8 mouse cellular contexts compared by ENCODE assay signal in the genomic region with DNA sequence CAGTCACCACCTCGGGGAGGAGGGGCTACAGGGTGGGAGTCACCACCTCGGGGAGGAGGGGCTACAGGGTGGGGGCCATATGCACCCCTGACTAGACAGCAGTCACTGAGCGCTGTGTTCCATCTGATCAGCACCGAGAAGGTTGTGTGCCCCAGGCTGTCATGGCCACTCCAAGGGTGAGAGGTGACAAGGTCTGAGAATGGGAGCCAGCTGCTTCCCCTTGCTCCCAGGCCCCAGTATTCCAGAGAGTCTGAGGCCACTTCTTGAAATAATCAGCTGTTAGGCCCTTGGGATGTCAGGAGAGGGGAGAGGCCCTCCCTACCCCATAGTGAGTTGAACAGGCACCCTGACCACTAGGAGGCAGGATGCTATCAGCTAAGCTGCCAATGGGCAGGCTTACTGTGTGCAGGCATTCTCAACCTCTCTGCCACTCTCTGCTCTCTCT. TPM values are rescaled to one million over a fixed set of nuclear protein-coding genes. Genes with fewer than 3 reads are reported as not detected.
DNase-seq lines count a peak whose midpoint lies in the region; ATAC-seq and TF ChIP-seq lines count a peak whose summit lies in the region.
"Had no signal": no experiment of that assay in that cellular context is flagged by ENCODE, and none has a peak within 500 bp of the region (broad histone marks: within the 10 kb centered on the region; RNA-seq: fewer than 3 reads in every experiment).

No protein-coding gene starts in this region.

- peak in 1 of 2 experiments; percentile 48 for DNase-seq in layer of hippocampus, adult 2 months (ENCODE audit: low spot score in 2 of 2)
- no peak for DNase-seq in layer of hippocampus, postnatal 14 days (ENCODE audit: low spot score in 2 of 2)
- DNase-seq in R1 (ENCODE audit: low read depth, low spot score) = peak; percentile 59
- no peak for DNase-seq in hindbrain, postnatal 0 days (ENCODE audit: low spot score)
- DNase-seq: liver, embryonic 13.5 days had no signal

- peaks cover 13% of the 10 kb centered on the region for H3K27me3 ChIP-seq in E14TG2a.4 (ENCODE audit: insufficient read depth, low read length)
- no peaks in the 10 kb centered on the region for H3K27me3 ChIP-seq in hindbrain, postnatal 0 days (ENCODE audit: insufficient read depth, low read length)
- H3K27me3 ChIP-seq: liver, embryonic 13.5 days had no signal

- no peak overlapping the region for H3K27ac ChIP-seq in layer of hippocampus, adult 2 months
- no peak overlapping the region for H3K27ac ChIP-seq in hindbrain, postnatal 0 days
- H3K27ac ChIP-seq: liver, embryonic 13.5 days had no signal

- no peak for ATAC-seq in hindbrain, postnatal 0 days
- ATAC-seq in erythroblast, adult 5-6 weeks (replicated peaks; ENCODE audit: low FRiP score, poor library complexity, severe bottlenecking) = no peak
- no peak for ATAC-seq in megakaryocyte-erythroid progenitor cell, adult 5-6 weeks (replicated peaks; ENCODE audit: low FRiP score, low TSS enrichment, poor library complexity, severe bottlenecking)

- H3K36me3 ChIP-seq in E14TG2a.4 (ENCODE audit: insufficient read depth, low read length) = no peaks in the 10 kb centered on the region
- H3K36me3 ChIP-seq in hindbrain, postnatal 0 days (ENCODE audit: insufficient read depth, low read length) = no peaks in the 10 kb centered on the region
- H3K36me3 ChIP-seq: liver, embryonic 13.5 days had no signal

- WGBS in hindbrain, postnatal 0 days = 42% methylated on average over 4 of the region's 4 CpGs

- TF ChIP-seq CTCF in layer of hippocampus, adult 2 months (conservative IDR thresholded peaks at IDR 0.05) = peak; percentile 75
- TF ChIP-seq CTCF in E14TG2a.4 (conservative IDR thresholded peaks at IDR 0.05; ENCODE audit: low read length) = peak; percentile 32
- TF ChIP-seq CTCF in hindbrain, postnatal 0 days (IDR thresholded peaks at IDR 0.05; ENCODE audit: low read depth) = peak; percentile 50

- H3K4me3 ChIP-seq in layer of hippocampus, adult 2 months = no peak overlapping the region
- no peak overlapping the region for H3K4me3 ChIP-seq in E14TG2a.4 (replicated peaks; ENCODE audit: low read length)
- no peak overlapping the region for H3K4me3 ChIP-seq in hindbrain, postnatal 0 days (ENCODE audit: low read length)
- H3K4me3 ChIP-seq: liver, embryonic 13.5 days had no signal

- no peak overlapping the region for H3K4me2 ChIP-seq in hindbrain, postnatal 0 days (ENCODE audit: low read depth, low read length)
- H3K4me2 ChIP-seq: liver, embryonic 13.5 days had no signal

- H3K9me3 ChIP-seq in E14TG2a.4 (ENCODE audit: low read length) = no peaks in the 10 kb centered on the region
- no peaks in the 10 kb centered on the region for H3K9me3 ChIP-seq in hindbrain, postnatal 0 days (ENCODE audit: low read length)
- H3K9me3 ChIP-seq: liver, embryonic 13.5 days had no signal

- peaks cover 9% of the 10 kb centered on the region for H3K4me1 ChIP-seq in E14TG2a.4 (replicated peaks; ENCODE audit: low read depth, low read length)
- no peaks in the 10 kb centered on the region for H3K4me1 ChIP-seq in hindbrain, postnatal 0 days (ENCODE audit: insufficient read depth, low read length)
- H3K4me1 ChIP-seq: liver, embryonic 13.5 days had no signal

- H3K9ac ChIP-seq in hindbrain, postnatal 0 days (replicated peaks; ENCODE audit: low read length) = no peak overlapping the region
- H3K9ac ChIP-seq: liver, embryonic 13.5 days had no signal

RNA-seq across cellular contexts. Expression of a gene that starts 46.8 kb away (rescaled TPM):
- under 1 TPM; 0.61 to 0.82 TPM for total RNA-seq in layer of hippocampus, adult 2 months (2021)
- 1 to 10 TPM in 1 of 2 experiments, under 1 TPM in 1; 0.88 to 1.8 TPM for total RNA-seq in layer of hippocampus, postnatal 14 days (2021)
- total RNA-seq in hindbrain, postnatal 0 days (2014; rRNA removed) = 0.21 TPM in 1 of 2 replicates, not detected in the other
- 0.21 TPM in 1 of 2 replicates, not detected in the other for polyA plus RNA-seq in hindbrain, postnatal 0 days (2015; fragmentation: Nextera tagmentation; extraction: Ambion mirVana)
- not detected in 2 replicates for total RNA-seq in erythroblast, adult 5-6 weeks (2015; ENCODE audit: low replicate concordance)
- total RNA-seq in erythroblast, adult 5-6 weeks (2017; ENCODE audit: low replicate concordance) = 2.1 TPM in 1 of 2 replicates, not detected in the other
- total RNA-seq in megakaryocyte-erythroid progenitor cell, adult 5-6 weeks (2014; fragmentation: Nextera tagmentation) = 1.8 TPM in 1 of 2 replicates, not detected in the other
- total RNA-seq in megakaryocyte-erythroid progenitor cell, adult 5-6 weeks (2017) = 0.69 TPM in 1 of 2 replicates, not detected in the other
